Mouse (Mus musculus): ENCODE measurements around the gene Ccl7.

DNA sequence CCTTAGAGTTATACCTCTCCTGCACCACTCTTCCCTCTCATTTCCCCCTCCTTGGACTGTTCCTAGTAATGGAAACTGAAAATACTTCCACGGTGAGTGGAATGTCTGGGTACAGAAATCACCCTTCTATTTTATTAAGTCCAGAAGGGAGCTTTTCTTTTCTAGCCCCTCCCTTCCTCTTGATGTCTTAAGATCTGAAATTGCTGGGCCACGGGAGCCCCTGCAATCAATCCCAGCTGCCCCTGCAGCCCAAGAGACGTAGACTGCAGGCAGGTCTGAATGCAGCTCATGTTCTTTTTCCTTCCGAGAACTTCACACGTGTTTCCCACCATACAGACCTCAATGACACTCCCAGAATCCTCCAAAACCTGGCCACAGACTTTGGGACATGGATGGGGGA, 44.9 kb upstream of the Ccl7 start:
- TF ChIP-seq POLR2A (IDR thresholded peaks at IDR 0.05; ENCODE audit: borderline replicate concordance, low read depth, low read length) (no peak), CTCF (IDR thresholded peaks at IDR 0.05; ENCODE audit: low read depth, low read length) (no peak)
